Mouse (Mus musculus) midbrain, embryonic 14.5 days (tissue): ENCODE measurements at regions not wholly inside any gene's neighbourhood (a gene's known extent, or its start where the extent isn't known, plus 50 kb on each side); places are given as distances from the start of the nearest gene placed in this dataset.
A peak's percentile ranks its signal among the peaks of the same experiment; 100 is the strongest.

Source experiments
- ATAC-seq: fragments of 200-750 bp; cut with Nextera tagmentation; 2 replicates; pipeline ENCODE4 v1.8.0; 2017; ENCODE audit warnings: moderate number of reproducible peaks, moderate library complexity; ENCODE audit not compliant: low FRiP score, low TSS enrichment
- DNase-seq: peaks from one replicate; pipeline ENCODE4 v3.0.0-alpha.2; 2015
- H3K27ac ChIP-seq: fragments of 300-500 bp; sonication (generic); replicated peaks from 2 replicates; pipeline ENCODE4 v1.5.1; 2014; ENCODE audit warnings: mild to moderate bottlenecking, low read depth, low read length, moderate library complexity
- H3K27me3 ChIP-seq: fragments of 300-500 bp; sonication (generic); 2 replicates; pipeline ENCODE4 v1.6.1; 2014; ENCODE audit warnings: low read length, control low read depth, mixed read lengths; ENCODE audit not compliant: control insufficient read depth, insufficient read depth
- H3K36me3 ChIP-seq: fragments of 300-500 bp; sonication (generic); 2 replicates; pipeline ENCODE4 v1.6.1; 2014; ENCODE audit warnings: low read length, control low read depth; ENCODE audit not compliant: control insufficient read depth, insufficient read depth
- H3K4me1 ChIP-seq: fragments of 300-500 bp; sonication (generic); 2 replicates; pipeline ENCODE4 v1.6.1; 2014; ENCODE audit warnings: mild to moderate bottlenecking, antibody characterized with exemption, low read length, control low read depth; ENCODE audit not compliant: control insufficient read depth, insufficient read depth
- H3K4me2 ChIP-seq: fragments of 300-500 bp; sonication (generic); 2 replicates; pipeline ENCODE4 v1.6.1; 2014; ENCODE audit warnings: mild to moderate bottlenecking, low read length, moderate library complexity
- H3K4me3 ChIP-seq: fragments of 300-500 bp; sonication (generic); replicated peaks from 2 replicates; pipeline ENCODE4 v1.5.1; 2014; ENCODE audit warnings: low read depth, low read length
- H3K9ac ChIP-seq: fragments of 300-500 bp; sonication (generic); replicated peaks from 2 replicates; pipeline ENCODE4 v1.6.1; 2014; ENCODE audit warnings: mild to moderate bottlenecking, low read length, moderate library complexity
- H3K9me3 ChIP-seq: fragments of 300-500 bp; sonication (generic); 2 replicates; pipeline ENCODE4 v1.6.1; 2016; ENCODE audit warnings: low read length, control low read depth, mixed read lengths; ENCODE audit not compliant: control insufficient read depth
- WGBS: fragments of 180-500 bp; shearing (Covaris S2); extraction: QIAGEN DNeasy Blood & Tissue Kit; methylation state at CpG from one replicate; pipeline ENCODE4 v1.1.7; 2014; 5-methylcytosine and 5-hydroxymethylcytosine counted together

DNA sequence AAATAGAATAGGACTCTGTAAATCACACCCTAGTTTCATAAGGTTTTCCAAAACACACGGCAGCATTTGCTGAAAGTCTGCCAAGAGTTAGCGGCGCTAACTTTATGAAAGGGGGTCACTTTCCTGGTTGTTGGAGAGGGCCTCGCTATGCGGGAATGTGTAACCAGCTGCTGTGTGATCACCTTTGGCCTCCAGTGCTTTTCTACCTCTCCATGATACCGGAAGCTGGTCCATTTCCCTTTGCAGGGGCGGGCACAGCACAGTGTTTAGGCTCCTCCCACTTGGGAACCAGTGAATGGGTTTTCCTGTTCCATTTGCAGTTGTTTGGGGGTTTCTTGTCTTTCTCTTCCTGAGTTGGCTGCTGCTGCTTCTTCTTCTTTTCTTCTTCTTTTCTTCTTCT lies 250.3 kb downstream of the Ppp4r2 start:
- DNase-seq = no peak
- Histone ChIP-seq H3K36me3 (no peaks in the 10 kb centered on the region), H3K27me3 (no peaks in the 10 kb centered on the region), H3K4me2 (no peak overlapping the region), H3K9me3 (no peaks in the 10 kb centered on the region), H3K27ac (no peak overlapping the region), H3K4me1 (no peaks in the 10 kb centered on the region), H3K4me3 (no peak overlapping the region), H3K9ac (no peak overlapping the region)
- 76% methylated on average over 7 of the region's 7 CpGs for WGBS
- ATAC-seq = no peak

DNA sequence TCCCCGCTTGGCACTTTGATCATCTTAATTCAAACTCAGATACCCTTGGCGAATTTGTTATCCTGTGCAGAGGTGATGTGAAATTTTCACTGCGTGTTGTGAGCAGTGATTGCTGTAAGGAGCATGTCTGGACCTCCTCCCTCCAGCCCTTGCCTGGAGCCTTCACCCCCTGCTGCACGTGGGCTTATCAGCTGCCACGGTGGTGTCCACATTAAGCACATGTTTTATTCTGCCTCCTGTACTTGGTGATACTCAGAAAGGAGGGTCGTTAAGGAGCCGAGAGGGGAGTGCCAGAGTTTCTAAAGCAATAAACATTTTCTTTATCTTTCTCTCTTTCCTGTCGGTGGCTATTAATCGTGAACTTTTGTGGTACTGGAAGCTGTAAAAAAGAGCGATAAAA lies 258.8 kb downstream of the Ppp4r2 start:
- no peak overlapping the region for H3K4me2 ChIP-seq
- ATAC-seq = no peak; the same call in 1 of the 2 replicates
- no peak overlapping the region for H3K27ac ChIP-seq
- no peak overlapping the region for H3K9ac ChIP-seq
- H3K4me1 ChIP-seq = no peaks in the 10 kb centered on the region
- H3K36me3 ChIP-seq = no peaks in the 10 kb centered on the region
- peak; percentile 58 for DNase-seq
- no peaks in the 10 kb centered on the region for H3K9me3 ChIP-seq
- no peak overlapping the region for H3K4me3 ChIP-seq
- WGBS = 33% methylated on average over 10 of the region's 10 CpGs
- H3K27me3 ChIP-seq = no peaks in the 10 kb centered on the region
